Mouse (Mus musculus): ENCODE measurements around the gene Adamts20.

The Adamts20 gene

DNA sequence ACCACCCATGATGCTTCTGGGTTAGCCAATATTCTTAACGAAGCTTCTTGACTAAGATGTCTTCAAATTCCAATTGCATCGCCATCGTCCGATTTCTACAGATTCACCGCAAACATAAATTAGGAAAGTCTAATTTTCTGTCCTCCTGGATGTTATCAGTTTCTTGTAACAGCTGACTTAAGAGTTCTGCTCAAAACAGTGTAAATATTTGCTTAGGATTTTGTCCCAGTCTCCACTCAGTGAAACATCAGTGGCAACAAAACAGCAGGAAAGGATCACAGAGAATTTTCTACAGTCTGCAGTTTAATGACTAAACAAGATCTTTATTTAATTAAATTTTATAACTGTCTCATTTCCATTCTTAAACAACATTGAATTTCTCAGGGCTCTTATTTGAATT lies 218.5 kb downstream of the Adamts20 start:
- DNase-seq = peak in 1 of 2 experiments; percentile 23

DNA sequence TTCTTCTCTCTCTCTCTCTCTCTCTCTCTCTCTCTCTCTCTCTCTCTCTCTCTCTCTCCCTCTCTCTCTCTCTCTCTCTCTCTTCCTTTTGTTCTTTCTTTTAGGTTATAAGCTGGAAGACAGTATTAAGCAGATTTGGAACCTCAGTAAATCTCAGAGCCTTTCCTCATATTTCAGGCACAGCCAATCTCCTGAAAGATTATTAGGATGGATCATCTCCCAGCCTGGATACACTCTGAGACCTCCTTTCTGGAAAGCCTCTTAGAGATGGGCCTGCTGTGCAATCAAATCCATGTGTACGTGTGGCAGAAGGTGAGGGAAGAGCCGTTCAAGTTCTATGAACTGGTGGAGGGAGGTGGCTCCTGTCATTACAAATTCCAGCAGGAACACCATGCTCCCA lies 220.9 kb downstream of the Adamts20 start:
- no peak for DNase-seq

DNA sequence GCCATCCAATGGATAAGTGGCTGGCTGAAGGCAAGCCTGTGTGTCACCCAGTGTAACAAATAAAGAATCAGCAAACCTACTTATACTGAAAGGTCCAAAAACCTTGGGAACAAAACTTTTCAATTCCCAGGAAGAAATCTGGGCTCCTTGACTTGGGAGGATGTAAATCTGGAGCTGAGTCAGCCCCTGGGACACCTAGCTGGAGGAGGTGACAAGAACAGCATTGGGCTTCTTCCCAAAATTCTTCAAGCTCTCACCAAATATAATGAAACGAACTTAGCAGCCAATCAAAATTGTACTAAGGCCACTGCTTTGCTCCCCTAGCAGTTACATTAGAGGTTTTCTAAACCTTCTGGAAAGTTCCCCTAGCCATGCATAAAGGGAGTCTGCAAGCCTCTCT lies 223.1 kb downstream of the Adamts20 start:
- DNase-seq = no peak

DNA sequence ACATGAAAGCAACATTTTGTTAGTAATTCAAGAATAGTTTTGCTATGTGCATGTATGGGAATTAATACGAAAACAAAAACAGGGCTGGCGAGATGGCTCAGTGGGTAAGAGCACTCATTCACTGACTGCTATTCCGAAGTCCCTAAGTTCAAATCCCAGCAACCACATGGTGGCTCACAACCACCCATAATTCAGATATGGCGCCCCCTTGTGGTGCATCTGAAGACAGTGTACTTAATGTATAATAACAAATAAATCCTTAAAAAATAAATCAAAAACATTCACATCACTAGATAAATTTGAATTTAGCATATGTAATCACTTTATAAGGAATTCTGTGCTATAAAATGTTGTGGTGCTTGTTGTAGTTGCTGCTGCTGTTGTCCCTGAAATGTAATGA lies 225.6 kb downstream of the Adamts20 start:
- DNase-seq = peak in 1 of 2 experiments; percentile 49

DNA sequence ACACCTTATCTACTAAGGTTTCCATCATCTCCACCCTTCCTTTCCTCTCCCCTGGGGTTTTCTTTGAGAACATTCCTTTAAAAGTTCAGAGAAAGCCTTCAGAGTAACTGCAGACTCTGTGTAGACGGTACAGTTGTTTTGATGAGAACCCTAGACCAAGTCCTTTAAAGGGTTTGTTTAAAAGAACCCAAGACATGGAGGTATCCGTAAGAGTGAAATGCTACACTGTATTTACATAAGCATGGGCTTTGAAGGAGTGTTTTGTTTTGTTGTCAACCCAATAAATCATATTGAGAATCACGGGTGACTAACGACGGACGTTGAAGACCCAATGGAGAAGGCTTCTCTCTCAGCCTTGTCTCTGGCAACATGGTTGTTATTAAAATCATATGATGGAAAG lies 226.1 kb downstream of the Adamts20 start:
- no peak for DNase-seq

DNA sequence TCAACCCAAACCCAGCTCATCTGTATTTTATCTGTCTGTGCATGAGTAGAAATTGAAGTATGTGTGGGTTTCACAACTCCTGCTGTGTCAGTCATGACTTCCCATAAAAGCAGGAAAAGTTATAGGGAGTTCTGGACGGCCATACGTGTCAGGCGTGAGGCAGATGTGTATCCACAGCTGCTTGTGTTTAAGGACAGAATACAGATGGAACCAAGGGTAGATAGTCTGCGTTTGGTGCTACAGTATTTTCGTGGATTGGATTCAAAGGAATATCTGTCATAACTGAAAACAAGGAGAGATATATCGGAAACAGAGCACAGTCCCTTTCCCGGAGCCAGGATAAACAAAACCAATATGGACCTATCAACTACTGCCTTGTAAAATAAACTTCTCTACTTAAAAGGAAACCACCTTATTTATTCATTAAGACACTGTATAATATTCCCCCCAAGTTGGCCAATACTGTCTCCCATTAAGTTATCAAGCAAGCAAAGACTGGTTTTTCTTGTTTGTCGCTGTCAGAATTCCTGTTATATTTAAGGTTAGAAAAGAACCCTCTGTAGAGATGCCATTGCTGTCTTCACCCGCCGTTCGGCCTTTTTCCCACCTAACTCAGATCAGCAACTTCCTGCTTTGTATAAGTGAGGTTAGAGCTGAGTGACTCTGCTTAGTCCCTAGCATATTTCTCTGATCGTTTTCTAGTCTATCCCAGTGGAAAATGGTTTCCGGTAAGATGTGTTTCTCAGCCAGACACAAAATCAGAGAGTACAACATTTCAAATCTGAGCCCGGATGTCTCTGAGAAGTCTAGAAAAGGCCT lies 227.0 kb downstream of the Adamts20 start:
- no peak for DNase-seq

- DNase-seq = peak; percentile 56 to 62
Observed at GRCm38 (mm10) chr15:94236726-94237125, 228.5 kb downstream of the Adamts20 start.

- no peak for DNase-seq
Observed at GRCm38 (mm10) chr15:94236121-94236520, 229.1 kb downstream of the Adamts20 start.

DNA sequence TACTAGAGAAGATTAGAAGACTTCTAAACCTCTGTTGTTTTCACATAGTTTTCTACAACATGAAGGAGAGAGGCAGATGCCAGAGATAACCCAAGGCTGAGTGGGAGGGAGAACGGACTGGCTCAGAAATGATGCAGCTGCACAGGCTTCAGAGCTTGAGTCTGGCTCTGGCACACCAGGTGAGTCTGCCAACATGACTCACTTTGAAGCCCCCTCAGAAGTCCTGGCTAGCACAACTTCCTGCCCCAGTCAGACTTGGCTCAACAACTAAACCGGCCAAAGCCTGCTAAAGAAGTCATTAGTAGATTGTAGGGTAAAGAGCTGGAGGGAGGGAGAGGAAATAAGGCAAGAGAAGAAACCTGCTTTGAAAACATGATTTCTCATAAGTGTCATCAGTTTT lies 230.0 kb downstream of the Adamts20 start:
- no peak for DNase-seq

- no peak for DNase-seq
Observed at GRCm38 (mm10) chr15:94231246-94231645, 234.0 kb downstream of the Adamts20 start.

DNA sequence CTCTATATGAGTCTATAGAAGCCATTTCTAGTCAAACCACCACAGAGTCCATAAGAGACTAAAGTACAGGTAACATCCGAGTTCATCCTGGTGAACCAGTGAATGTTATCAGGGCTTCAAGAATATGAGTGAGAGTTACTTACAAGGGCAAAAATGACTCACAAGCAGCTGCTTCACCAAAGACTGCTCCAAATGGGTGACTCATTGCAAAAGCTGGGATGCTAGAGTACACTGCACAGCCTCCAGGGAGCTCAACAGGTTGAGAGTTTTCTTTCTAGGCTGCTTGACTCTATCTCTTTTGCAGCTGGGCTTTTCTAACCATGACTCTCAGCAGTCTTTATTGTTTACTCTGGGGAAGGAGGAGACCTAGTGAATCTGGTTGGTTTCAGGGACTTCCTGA lies 237.8 kb downstream of the Adamts20 start:
- no peak for DNase-seq

- DNase-seq = no peak
Observed at GRCm38 (mm10) chr15:94223101-94223500, 242.1 kb downstream of the Adamts20 start.

- no peak for DNase-seq
Observed at GRCm38 (mm10) chr15:94220686-94221085, 244.5 kb downstream of the Adamts20 start.

Measured in kidney, postnatal 36 days (tissue).